Mouse (Mus musculus) hindbrain, embryonic 11.5 days (tissue): ENCODE measurements around the gene Apoe. TPM values are rescaled to one million over a fixed set of nuclear protein-coding genes. Genes with fewer than 3 reads are reported as not detected.
A peak's percentile ranks its signal among the peaks of the same experiment; 100 is the strongest.

Source experiments
- ATAC-seq: fragments of 200-750 bp; cut with Nextera tagmentation; 2 replicates; pipeline ENCODE4 v1.8.0; 2017; ENCODE audit warnings: mild to moderate bottlenecking, moderate TSS enrichment, moderate library complexity; ENCODE audit not compliant: low FRiP score
- DNase-seq: peaks from one replicate; pipeline ENCODE4 v3.0.0-alpha.2; 2015; ENCODE audit warnings: low spot score
- H3K27ac ChIP-seq: fragments of 300-500 bp; sonication (generic); 2 replicates; pipeline ENCODE4 v1.5.1; 2014; ENCODE audit warnings: mild to moderate bottlenecking, low read depth, low read length
- H3K27me3 ChIP-seq: fragments of 300-500 bp; sonication (generic); 2 replicates; pipeline ENCODE4 v1.6.1; 2014; ENCODE audit warnings: mild to moderate bottlenecking, low read length, moderate library complexity, mixed read lengths; ENCODE audit not compliant: control insufficient read depth, insufficient read depth
- H3K36me3 ChIP-seq: fragments of 300-500 bp; sonication (generic); 2 replicates; pipeline ENCODE4 v1.6.1; 2014; ENCODE audit warnings: mild to moderate bottlenecking, low read length, moderate library complexity, mixed read lengths; ENCODE audit not compliant: control insufficient read depth, insufficient read depth
- H3K4me1 ChIP-seq: fragments of 300-500 bp; sonication (generic); replicated peaks from 2 replicates; pipeline ENCODE4 v1.6.1; 2014; ENCODE audit warnings: low read length, mixed read lengths; ENCODE audit not compliant: control insufficient read depth, insufficient read depth
- H3K4me2 ChIP-seq: fragments of 300-500 bp; sonication (generic); replicated peaks from 2 replicates; pipeline ENCODE4 v1.6.1; 2014; ENCODE audit warnings: mild to moderate bottlenecking, low read depth, low read length
- H3K4me3 ChIP-seq: fragments of 300-500 bp; sonication (generic); 2 replicates; pipeline ENCODE4 v1.5.1; 2014; ENCODE audit warnings: low read depth, low read length
- H3K9ac ChIP-seq: fragments of 300-500 bp; sonication (generic); 2 replicates; pipeline ENCODE4 v1.6.1; 2014; ENCODE audit warnings: low read depth, low read length
- H3K9me3 ChIP-seq: fragments of 300-500 bp; sonication (generic); 2 replicates; pipeline ENCODE4 v1.6.1; 2016; ENCODE audit warnings: low read length; ENCODE audit not compliant: control insufficient read depth
- WGBS: fragments of 180-500 bp; shearing (Covaris S2); extraction: QIAGEN DNeasy Blood & Tissue Kit; methylation state at CpG from one replicate; pipeline ENCODE4 v1.1.7; 2014; 5-methylcytosine and 5-hydroxymethylcytosine counted together
- polyA plus RNA-seq: library from polyadenylated mRNA; unstranded; fragments of >200 nt; fragmentation: Nextera tagmentation; extraction: Ambion mirVana; gene quantifications from 2 replicates; pipeline ENCODE4 v1.2.1, GENCODE M21; 2014

Gene Apoe
- polyA plus RNA-seq, 1 experiment from 2014 or later: 221 TPM

DNA sequence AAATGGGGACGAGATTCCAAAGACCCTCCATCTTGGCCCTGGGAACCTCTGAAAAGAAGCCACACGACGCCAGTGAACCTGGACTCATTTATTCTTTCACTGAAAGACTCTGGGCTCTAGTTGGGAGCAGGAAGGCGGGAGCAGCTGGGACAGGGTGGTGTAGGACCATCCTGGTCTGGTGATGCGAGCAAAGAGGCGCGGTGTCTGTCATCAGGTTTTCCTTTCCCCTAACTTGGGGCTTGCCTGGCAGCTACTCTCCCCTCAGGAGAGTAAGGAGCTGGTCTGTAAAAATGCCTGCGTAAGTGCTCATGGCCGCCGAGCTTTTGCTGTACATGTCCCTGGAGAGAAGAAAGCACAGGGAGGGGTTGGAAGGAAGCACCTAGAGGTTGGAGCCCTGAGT, 27.5 kb downstream of the Apoe start:
- Histone ChIP-seq H3K27ac (no peak overlapping the region), H3K36me3 (no peaks in the 10 kb centered on the region), H3K9ac (no peak overlapping the region), H3K4me3 (no peak overlapping the region), H3K9me3 (no peaks in the 10 kb centered on the region), H3K27me3 (no peaks in the 10 kb centered on the region), H3K4me1 (no peaks in the 10 kb centered on the region), H3K4me2 (no peak overlapping the region)
- WGBS: 71% methylated on average over 10 of the region's 10 CpGs
- DNase-seq (no peak), ATAC-seq (no peak)

DNA sequence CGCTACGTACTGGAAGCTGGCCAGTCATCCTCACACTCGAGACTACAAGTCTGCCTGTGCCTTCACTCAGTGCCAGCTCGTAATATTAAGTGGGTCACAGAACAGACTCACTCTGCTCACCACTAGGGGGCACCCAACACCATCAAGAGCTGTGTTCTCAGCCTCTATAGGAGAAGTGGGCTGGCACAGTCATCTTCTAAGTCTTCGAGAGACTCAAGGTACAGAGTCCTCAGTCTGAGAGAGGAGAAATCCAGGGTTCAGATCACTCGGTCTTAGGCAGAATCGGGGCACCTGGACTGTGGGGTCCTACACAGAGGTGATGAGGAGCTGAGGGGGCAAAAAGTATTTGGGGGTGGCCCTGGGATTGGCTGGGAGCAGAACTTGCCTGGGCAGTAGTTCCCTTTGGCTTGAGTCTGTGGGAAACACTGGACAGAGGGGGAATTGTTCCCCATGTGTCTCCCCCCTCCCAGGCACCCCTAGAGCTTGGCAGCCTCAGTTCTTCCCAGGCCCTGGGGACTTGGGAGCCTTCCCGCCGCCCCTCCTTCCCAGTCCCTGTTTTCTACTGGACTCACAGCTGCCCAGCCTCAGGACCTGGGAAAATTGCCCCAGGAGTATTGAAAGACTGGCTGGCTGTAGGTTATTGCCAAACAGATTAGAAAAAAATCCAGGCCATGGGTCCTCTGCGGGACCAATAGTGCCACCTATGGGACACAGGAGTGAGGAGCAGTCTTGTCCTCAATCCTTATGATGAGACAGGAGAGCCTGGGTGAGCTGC, 29.9 kb downstream of the Apoe start:
- peak; percentile 58 for ATAC-seq
- no peak overlapping the region for H3K27ac ChIP-seq
- WGBS: 10% methylated on average over 10 of the region's 10 CpGs
- H3K27me3 ChIP-seq: no peaks in the 10 kb centered on the region
- H3K36me3 ChIP-seq: no peaks in the 10 kb centered on the region
- H3K4me1 ChIP-seq: peaks cover 3% of the 10 kb centered on the region; the same call in 1 of the 2 replicates
- no peak overlapping the region for H3K4me3 ChIP-seq
- H3K9ac ChIP-seq: no peak overlapping the region
- DNase-seq: peak; percentile 92
- H3K9me3 ChIP-seq: no peaks in the 10 kb centered on the region
- H3K4me2 ChIP-seq: no peak overlapping the region

DNA sequence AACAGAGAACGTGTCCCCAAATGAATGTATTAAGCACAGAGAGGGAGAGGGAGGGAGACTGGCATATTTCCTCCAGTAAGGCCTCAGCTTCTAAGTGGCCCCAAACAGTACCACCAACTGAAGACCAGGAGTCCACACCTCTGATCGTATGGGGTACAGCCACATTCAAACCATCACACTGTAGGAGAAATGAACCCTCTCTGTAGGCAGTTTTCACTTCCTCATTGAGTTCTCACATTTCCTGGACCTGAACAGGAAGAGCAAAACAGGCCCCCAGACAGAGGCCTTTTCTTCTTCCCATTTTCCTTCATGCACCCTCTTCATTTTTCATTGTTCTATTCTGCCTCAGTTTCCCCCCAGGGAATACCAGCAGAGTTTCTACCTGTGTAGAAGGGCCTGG, 31.6 kb downstream of the Apoe start:
- H3K4me3 ChIP-seq: no peak overlapping the region
- H3K27ac ChIP-seq: no peak overlapping the region
- H3K36me3 ChIP-seq: no peaks in the 10 kb centered on the region
- H3K4me2 ChIP-seq: no peak overlapping the region
- ATAC-seq: no peak
- H3K27me3 ChIP-seq: no peaks in the 10 kb centered on the region
- H3K4me1 ChIP-seq: peaks cover 9% of the 10 kb centered on the region
- no peak overlapping the region for H3K9ac ChIP-seq
- H3K9me3 ChIP-seq: no peaks in the 10 kb centered on the region
- DNase-seq: no peak
- 76% methylated on average over 2 of the region's 2 CpGs for WGBS

DNA sequence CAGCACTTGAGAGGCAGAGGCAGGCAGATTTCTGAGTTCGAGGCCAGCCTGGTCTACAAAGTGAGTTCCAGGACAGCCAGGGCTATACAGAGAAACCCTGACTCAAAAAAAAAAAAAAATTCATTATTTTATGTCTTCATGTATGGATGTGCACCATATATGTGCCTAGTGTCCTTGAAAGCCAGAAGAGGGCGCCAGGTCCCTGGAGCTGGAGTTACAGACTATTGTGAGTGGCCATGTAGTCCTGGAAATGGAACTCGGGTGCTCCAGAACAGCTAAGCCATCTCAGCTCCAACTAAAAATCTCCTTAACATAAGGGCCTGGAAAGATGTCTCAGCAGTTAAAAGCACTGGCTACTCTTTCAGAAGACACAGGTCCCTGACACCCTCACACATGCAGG, 32.2 kb downstream of the Apoe start:
- H3K4me1 ChIP-seq: peaks cover 9% of the 10 kb centered on the region
- H3K36me3 ChIP-seq: 0 out of 2 replicates have a peak, but pooled peaks cover 3% of the 10 kb centered on the region
- peak; percentile 7 for DNase-seq
- no peak for ATAC-seq
- no peak overlapping the region for H3K4me3 ChIP-seq
- no peak overlapping the region for H3K27ac ChIP-seq
- WGBS: 78% methylated on average over 3 of the region's 3 CpGs
- H3K4me2 ChIP-seq: no peak overlapping the region
- no peak overlapping the region for H3K9ac ChIP-seq
- no peaks in the 10 kb centered on the region for H3K9me3 ChIP-seq
- no peaks in the 10 kb centered on the region for H3K27me3 ChIP-seq

DNA sequence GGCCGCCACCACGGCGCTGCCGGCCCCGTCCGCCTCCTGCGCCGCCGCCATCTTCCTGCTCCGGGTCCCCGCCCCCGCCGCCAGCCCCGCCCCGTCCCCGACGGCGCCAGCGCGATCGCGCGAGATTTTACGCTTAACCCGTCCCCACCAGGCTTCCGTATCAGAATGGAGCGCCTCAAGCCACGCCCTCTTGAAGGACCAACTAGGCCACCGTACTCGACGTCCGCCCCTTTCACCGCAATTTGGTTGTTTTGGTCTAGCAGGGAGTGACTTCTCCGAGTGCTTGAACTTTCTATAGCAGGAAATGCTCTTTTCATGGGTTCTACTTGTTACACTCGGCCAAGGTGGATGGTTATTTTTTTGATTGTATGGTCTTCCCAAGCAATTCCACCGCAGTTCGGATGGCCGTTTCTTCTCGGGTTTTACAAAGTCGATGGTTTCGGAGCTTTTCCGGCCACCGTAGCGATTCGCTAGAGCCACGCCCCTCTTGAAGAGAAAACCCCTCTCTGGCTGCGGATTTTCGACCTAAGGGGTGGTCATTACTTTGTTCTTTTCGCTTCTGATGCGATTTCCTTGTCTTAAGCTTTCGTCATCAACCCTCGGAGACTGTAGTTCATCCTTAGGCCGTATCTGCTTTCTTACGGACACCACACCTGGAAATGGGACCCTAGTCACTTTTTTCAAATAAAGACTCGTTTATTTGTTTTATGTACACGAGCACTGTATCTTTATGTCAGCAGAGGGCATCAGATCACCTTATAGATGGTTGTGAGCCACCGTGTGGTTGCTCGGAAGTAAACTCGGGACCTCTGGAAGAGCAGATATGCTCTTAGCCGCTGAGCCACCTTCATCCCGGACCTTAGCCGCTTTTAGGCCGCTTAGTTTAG, 33.8 kb downstream of the Apoe start, which contains the start of gene Clptm1:
Clptm1 (minus strand) TSS at position 79 of the 887 bp plus-strand sequence.
- Histone ChIP-seq H3K27ac (peak within 1 kb of the TSS; percentile 87), H3K4me3 (peak within 1 kb of the TSS; percentile 100), H3K9ac (peak within 1 kb of the TSS; percentile 88), H3K4me1 (peaks cover 9% of the 10 kb centered on the region), H3K36me3 (0 out of 2 replicates have a peak, but pooled peaks cover 4% of the 10 kb centered on the region), H3K27me3 (no peaks in the 10 kb centered on the region), H3K9me3 (no peaks in the 10 kb centered on the region), H3K4me2 (peak within 1 kb of the TSS; percentile 77)
- DNase-seq (peak; percentile 97), ATAC-seq (peak; percentile 88)
- WGBS: under 1% methylated on average over 63 of the region's 63 CpGs

DNA sequence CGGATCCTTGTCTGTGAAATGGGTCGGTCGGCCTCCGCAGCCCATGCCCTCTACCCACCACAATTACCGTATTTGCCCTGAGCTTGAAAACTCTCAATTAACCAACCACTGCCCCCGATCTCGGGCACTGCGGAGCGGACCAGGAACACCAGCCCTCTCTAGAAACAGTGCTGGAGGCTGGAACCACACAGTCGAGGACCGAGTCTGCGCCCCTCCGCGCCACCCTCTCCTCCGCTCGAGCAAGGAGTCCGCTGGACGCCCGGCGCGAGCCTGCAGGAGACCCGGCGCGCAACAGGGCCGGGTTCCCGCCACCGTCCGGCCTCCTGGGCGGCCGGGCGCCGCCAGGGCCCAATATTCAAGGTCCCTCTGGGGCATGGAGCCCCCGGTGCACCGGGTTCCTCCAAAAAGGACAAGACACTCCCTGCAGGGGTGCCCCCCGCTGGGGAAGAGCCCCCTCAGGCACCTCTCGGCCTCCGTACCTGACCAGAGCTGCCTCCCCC, 34.5 kb downstream of the Apoe start:
- H3K4me1 ChIP-seq: peaks cover 9% of the 10 kb centered on the region
- peak overlapping the region; percentile 77 for H3K4me2 ChIP-seq
- ATAC-seq (peak; percentile 65), DNase-seq (no peak)
- 0 out of 2 replicates have a peak, but pooled peaks cover 4% of the 10 kb centered on the region for H3K36me3 ChIP-seq
- peak overlapping the region; percentile 53 for H3K27ac ChIP-seq
- WGBS: under 1% methylated on average over 37 of the region's 37 CpGs
- H3K9ac ChIP-seq: peak overlapping the region; percentile 88
- peak overlapping the region; percentile 100 for H3K4me3 ChIP-seq
- H3K9me3 ChIP-seq: no peaks in the 10 kb centered on the region
- H3K27me3 ChIP-seq: no peaks in the 10 kb centered on the region

DNA sequence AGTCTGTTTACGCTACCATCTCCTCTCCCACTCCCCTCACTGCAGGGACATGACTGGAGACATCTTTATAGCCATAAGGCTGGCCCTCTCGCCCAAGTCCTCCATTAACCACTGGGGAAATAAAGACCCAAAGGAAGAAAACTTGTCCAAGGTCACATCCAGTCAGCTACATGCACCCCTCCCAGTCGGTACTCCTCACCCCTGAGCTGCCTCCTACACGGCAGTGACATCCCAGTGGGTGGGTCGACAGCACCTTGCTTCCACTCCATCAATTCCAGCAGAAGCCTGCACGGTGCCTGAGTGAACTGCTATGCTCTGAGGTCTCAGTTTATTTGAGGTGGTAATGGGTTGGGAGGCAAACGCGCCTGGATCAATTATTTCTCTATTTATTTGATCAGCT, 35.0 kb downstream of the Apoe start:
- H3K27me3 ChIP-seq: no peaks in the 10 kb centered on the region

DNA sequence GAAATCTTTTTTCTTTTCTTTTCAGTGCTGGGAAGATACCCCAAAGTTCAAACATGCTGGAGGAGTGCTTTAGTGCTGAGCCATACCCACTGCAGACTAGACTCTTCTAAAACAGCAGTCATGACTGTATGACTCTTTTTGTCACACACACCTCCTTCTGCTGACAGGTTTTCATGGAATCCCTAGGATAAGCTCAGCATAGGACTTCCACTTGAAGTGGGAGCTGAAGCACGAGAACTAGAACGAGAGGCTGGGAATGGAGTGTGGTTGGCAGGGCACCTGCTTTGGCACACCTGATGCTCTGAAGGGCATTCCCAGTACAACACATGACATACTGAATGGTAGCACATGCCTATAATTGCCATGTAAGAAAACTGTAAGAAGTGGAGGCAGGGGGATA, 46.4 kb downstream of the Apoe start:
- no peaks in the 10 kb centered on the region for H3K4me1 ChIP-seq
- H3K4me3 ChIP-seq: no peak overlapping the region
- no peak for DNase-seq
- H3K27ac ChIP-seq: no peak overlapping the region
- no peak overlapping the region for H3K9ac ChIP-seq
- no peak for ATAC-seq
- peaks cover 4% of the 10 kb centered on the region; the same call in 1 of the 2 replicates for H3K36me3 ChIP-seq
- H3K4me2 ChIP-seq: no peak overlapping the region
- WGBS: 100% methylated on average over 2 of the region's 2 CpGs
- no peaks in the 10 kb centered on the region for H3K27me3 ChIP-seq
- H3K9me3 ChIP-seq: no peaks in the 10 kb centered on the region

More for the DNA sequence above, 35.0 kb downstream of the Apoe start:
- Histone ChIP-seq H3K36me3 (0 out of 2 replicates have a peak, but pooled peaks cover 4% of the 10 kb centered on the region), H3K4me3 (peak overlapping the region; percentile 100), H3K9ac (peak overlapping the region; percentile 88), H3K4me2 (peak overlapping the region; percentile 77), H3K27ac (no peak overlapping the region), H3K9me3 (no peaks in the 10 kb centered on the region), H3K4me1 (peaks cover 9% of the 10 kb centered on the region)
- ATAC-seq (0 out of 2 replicates have a peak, but pooled peaks have one; percentile 10), DNase-seq (no peak)
- WGBS: 17% methylated on average over 8 of the region's 8 CpGs
